Mouse (Mus musculus): ENCODE measurements around the gene Rapgefl1. TPM values are rescaled to one million over a fixed set of nuclear protein-coding genes. Genes with fewer than 3 reads are reported as not detected.

Gene Rapgefl1
- total RNA-seq, 2 experiments from 2014 or later, result 0.61 to 1.0 TPM

- no peak for DNase-seq
- intact Hi-C loops (cut with DNase I), result no loop called here
These were observed 66.1 kb downstream of the Rapgefl1 start for GRCm38 (mm10) chr11:98902621-98903245.

Other genes with a start within 250 kb of the Rapgefl1 start
- gene Ormdl3, start 249.4 kb upstream of the Rapgefl1 start, total RNA-seq (2021), result 10 to 100 TPM; 35.0 to 37.1 TPM
- not detected for gene Lrrc3c, start 238.5 kb upstream of the Rapgefl1 start, total RNA-seq (2021)
- 10 to 100 TPM in 1 of 2 experiments, 1 to 10 TPM in 1; 8.8 to 12.9 TPM for gene Gm12355, start 211.1 kb upstream of the Rapgefl1 start, total RNA-seq (2021)
- gene Gsdma3, start 210.4 kb upstream of the Rapgefl1 start, total RNA-seq (2021), result 1 to 10 TPM; 4.4 to 4.5 TPM
- gene Gsdma2, start 190.0 kb upstream of the Rapgefl1 start, total RNA-seq (2021), result under 1 TPM; 0.22 to 0.50 TPM
- not detected for gene Gsdma, start 172.4 kb upstream of the Rapgefl1 start, total RNA-seq (2021)
- gene Psmd3, start 154.2 kb upstream of the Rapgefl1 start, total RNA-seq (2021), result 100 to 1,000 TPM; 110 TPM
- not detected for gene Csf3, start 135.5 kb upstream of the Rapgefl1 start, total RNA-seq (2021)
- 10 to 100 TPM; 49.5 to 49.8 TPM for gene Med24, start 107.3 kb upstream of the Rapgefl1 start, total RNA-seq (2021)
- 100 to 1,000 TPM; 123 to 130 TPM for gene Thra, start 96.1 kb upstream of the Rapgefl1 start, total RNA-seq (2021)
- 10 to 100 TPM; 20.7 to 31.5 TPM for gene Nr1d1, start 61.5 kb upstream of the Rapgefl1 start, total RNA-seq (2021)
- gene Msl1, start 41.3 kb upstream of the Rapgefl1 start, total RNA-seq (2021), result 10 to 100 TPM; 71.2 to 71.8 TPM
- 10 to 100 TPM; 23.6 to 25.0 TPM for gene Casc3, start 31.9 kb upstream of the Rapgefl1 start, total RNA-seq (2021)
- gene Wipf2, start 26.9 kb downstream of the Rapgefl1 start, total RNA-seq (2021), result 10 to 100 TPM in 1 of 2 experiments, 1 to 10 TPM in 1; 8.2 to 10.6 TPM
- gene Cdc6, start 71.0 kb downstream of the Rapgefl1 start, total RNA-seq (2021), result 1 to 10 TPM in 1 of 2 experiments, under 1 TPM in 1; 0.72 to 2.2 TPM
- gene Rara, start 91.0 kb downstream of the Rapgefl1 start, total RNA-seq (2021), result 10 to 100 TPM; 17.9 to 21.6 TPM
- 1 to 10 TPM; 1.5 to 2.0 TPM for gene Gjd3, start 146.2 kb downstream of the Rapgefl1 start, total RNA-seq (2021)
- 10 to 100 TPM; 16.0 to 34.1 TPM for gene Top2a, start 187.4 kb downstream of the Rapgefl1 start, total RNA-seq (2021)
- gene Igfbp4, start 204.5 kb downstream of the Rapgefl1 start, total RNA-seq (2021), result 100 to 1,000 TPM; 125 to 129 TPM